Mouse (Mus musculus): Measurements from ENCODE around the gene D17H6S53E.

- TF ChIP-seq CTCF (IDR thresholded peaks at IDR 0.05; ENCODE audit: control insufficient read depth, insufficient read depth, insufficient replicate concordance, low read depth, low read length) (no peak), POLR2A (IDR thresholded peaks at IDR 0.05; ENCODE audit: control insufficient read depth, low read depth, low read length) (peak; percentile 88)
Measured at GRCm38 (mm10) chr17:35164568-35165450, 38.6 kb downstream of the D17H6S53E start, which contains the start of gene Prrc2a.

Data from testis, adult 2 months (tissue).